Comparison of ENCODE assay signal across 8 mouse cellular contexts in the genomic region with DNA sequence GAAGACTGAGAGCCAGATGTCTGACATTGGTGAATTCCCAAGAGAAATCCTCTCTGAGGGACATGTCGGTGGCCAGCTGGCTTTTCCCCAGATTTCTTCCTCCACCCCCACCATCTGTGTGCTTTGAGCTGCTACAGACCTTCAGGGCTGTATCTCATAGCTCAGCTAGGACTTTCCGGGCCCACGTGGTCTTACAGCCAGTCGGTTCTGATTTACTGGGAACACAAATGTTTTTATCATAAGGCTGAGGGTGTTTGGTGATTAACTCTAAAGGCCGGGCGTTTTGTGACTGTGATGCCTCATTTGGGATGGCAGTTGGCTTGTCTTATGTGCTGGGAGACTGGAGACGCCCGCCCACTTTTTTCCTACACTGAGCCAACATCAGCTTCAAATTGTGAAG. TPM values are rescaled to one million over a fixed set of nuclear protein-coding genes. Genes with fewer than 3 reads are reported as not detected.
DNase-seq lines count a peak whose midpoint lies in the region; ATAC-seq and TF ChIP-seq lines count a peak whose summit lies in the region.

No protein-coding gene starts in this region.

- no peaks in the 10 kb centered on the region for H3K9me3 ChIP-seq in forebrain, postnatal 0 days (ENCODE audit: low read length)
- no peaks in the 10 kb centered on the region for H3K9me3 ChIP-seq in forebrain, embryonic 11.5 days (ENCODE audit: control insufficient read depth, low read length)

- peak; percentile 72 for ATAC-seq in forebrain, postnatal 0 days
- no peak for ATAC-seq in forebrain, embryonic 11.5 days (replicated peaks; ENCODE audit: low FRiP score)

- no peaks in the 10 kb centered on the region for H3K4me1 ChIP-seq in forebrain, postnatal 0 days (ENCODE audit: insufficient read depth)
- H3K4me1 ChIP-seq in forebrain, embryonic 11.5 days (replicated peaks; ENCODE audit: control insufficient read depth, insufficient read depth, low read length) = no peaks in the 10 kb centered on the region

- peak; percentile 46 for DNase-seq in forebrain, postnatal 0 days
- no peak for DNase-seq in forebrain, embryonic 11.5 days (ENCODE audit: low spot score)
- DNase-seq in cerebellum, adult 18-20 months = peak; percentile 12 to 13
- peak; percentile 6 to 35 for DNase-seq in kidney, postnatal 36 days
- DNase-seq in lung, postnatal 14 days = peak; percentile 47
- no peak for DNase-seq in urinary bladder, postnatal 4 days (ENCODE audit: low spot score in 2 of 2)
- DNase-seq in testis, postnatal 10 days (ENCODE audit: low spot score) = no peak
- DNase-seq in spleen, postnatal 4 days (ENCODE audit: low spot score in 2 of 2) = no peak

- no peak overlapping the region for H3K4me2 ChIP-seq in forebrain, postnatal 0 days (ENCODE audit: low read depth)
- no peak overlapping the region for H3K4me2 ChIP-seq in forebrain, embryonic 11.5 days (ENCODE audit: low read depth, low read length, severe bottlenecking)

- H3K27me3 ChIP-seq in forebrain, postnatal 0 days (ENCODE audit: insufficient read depth, low read length) = no peaks in the 10 kb centered on the region
- H3K27me3 ChIP-seq in forebrain, embryonic 11.5 days (ENCODE audit: control insufficient read depth, insufficient read depth, low read length) = no peaks in the 10 kb centered on the region

- 55% methylated on average over 8 of the region's 8 CpGs for WGBS in forebrain, postnatal 0 days
- WGBS in forebrain, embryonic 11.5 days = 86% methylated on average over 8 of the region's 8 CpGs

- no peak for TF ChIP-seq CTCF in forebrain, postnatal 0 days (IDR thresholded peaks at IDR 0.05; ENCODE audit: low read depth)

- H3K9ac ChIP-seq in forebrain, postnatal 0 days = no peak overlapping the region
- H3K9ac ChIP-seq in forebrain, embryonic 11.5 days (ENCODE audit: low read length) = no peak overlapping the region

- H3K27ac ChIP-seq in forebrain, postnatal 0 days (ENCODE audit: low read depth, low read length) = no peak overlapping the region
- H3K27ac ChIP-seq in forebrain, embryonic 11.5 days (ENCODE audit: low read depth, low read length) = no peak overlapping the region

- H3K36me3 ChIP-seq in forebrain, postnatal 0 days (ENCODE audit: insufficient read depth) = 0 out of 2 replicates have a peak, but pooled peaks cover under 1% of the 10 kb centered on the region
- no peaks in the 10 kb centered on the region for H3K36me3 ChIP-seq in forebrain, embryonic 11.5 days (ENCODE audit: control insufficient read depth, insufficient read depth, low read length)

- no peak overlapping the region for H3K4me3 ChIP-seq in forebrain, postnatal 0 days (ENCODE audit: low read depth, low read length)
- no peak overlapping the region for H3K4me3 ChIP-seq in forebrain, embryonic 11.5 days (ENCODE audit: low read depth, low read length)

RNA-seq across cellular contexts. Expression of gene Zkscan6, which starts 32.0 kb away (rescaled TPM):
- total RNA-seq in forebrain, postnatal 0 days (2014; rRNA removed) = 17.2 and 18.3 TPM in 2 replicates
- polyA plus RNA-seq in forebrain, postnatal 0 days (2015; fragmentation: Nextera tagmentation; extraction: Ambion mirVana) = 13.6 and 13.9 TPM in 2 replicates
- polyA plus RNA-seq in forebrain, embryonic 11.5 days (2014; fragmentation: Nextera tagmentation; extraction: Ambion mirVana) = 13.3 and 15.0 TPM in 2 replicates

RNA-seq across cellular contexts. Expression of gene Map2k4, which starts 50.9 kb away (rescaled TPM):
- 153 and 157 TPM in 2 replicates for total RNA-seq in forebrain, postnatal 0 days (2014; rRNA removed)
- 83.5 and 111 TPM in 2 replicates for polyA plus RNA-seq in forebrain, postnatal 0 days (2015; fragmentation: Nextera tagmentation; extraction: Ambion mirVana)
- 73.7 and 75.0 TPM in 2 replicates for polyA plus RNA-seq in forebrain, embryonic 11.5 days (2014; fragmentation: Nextera tagmentation; extraction: Ambion mirVana)

Comparison
In these comparisons a context has a peak if more than half of its experiments do, and no peak if none do; other contexts are left out.
1. DNase-seq: peak in forebrain, postnatal 0 days (single experiment), cerebellum, adult 18-20 months (2 of 2), kidney, postnatal 36 days (2 of 2) and lung, postnatal 14 days (single experiment); none in forebrain, embryonic 11.5 days (single experiment), urinary bladder, postnatal 4 days (0 of 2), testis, postnatal 10 days (single experiment) and spleen, postnatal 4 days (0 of 2).